Mouse (Mus musculus) WW6 (cell line): ENCODE data around the gene Eef1g.
"Not testable (repeated sequence)": the region's sequence is repeated elsewhere in the genome, so short reads cannot be mapped to it uniquely, and the experiment has no call there.

Source experiments
- DNase-seq: peaks from one replicate; pipeline ENCODE4 v3.0.0-alpha.2; 2013; ENCODE audit warnings: low read depth, low spot score

Eef1g gene

GRCm38 (mm10) chr19:8985891-8986290 lies 19.1 kb downstream of the Eef1g start:
- DNase-seq: no peak

GRCm38 (mm10) chr19:8987816-8988215 lies 21.0 kb downstream of the Eef1g start:
- DNase-seq: no peak

- DNase-seq: no peak
Measured at GRCm38 (mm10) chr19:8988346-8989065, 21.7 kb downstream of the Eef1g start.

GRCm38 (mm10) chr19:8989066-8989566 lies 22.3 kb downstream of the Eef1g start, which contains the start of gene Ahnak:
Gene Ahnak, plus strand, starts transcription at chr19:8989284.
- DNase-seq: no peak

GRCm38 (mm10) chr19:8989567-8990431 lies 23.0 kb downstream of the Eef1g start:
- no peak for DNase-seq

GRCm38 (mm10) chr19:8990432-8991102 lies 23.7 kb downstream of the Eef1g start:
- no peak for DNase-seq

GRCm38 (mm10) chr19:8991245-8991870 lies 24.5 kb downstream of the Eef1g start:
- no peak for DNase-seq

GRCm38 (mm10) chr19:8991871-8992735 lies 25.3 kb downstream of the Eef1g start:
- no peak for DNase-seq

- no peak for DNase-seq
Measured at GRCm38 (mm10) chr19:8992769-8993624, 26.2 kb downstream of the Eef1g start.

- no peak for DNase-seq
Measured at GRCm38 (mm10) chr19:8993625-8993912, 26.7 kb downstream of the Eef1g start.

GRCm38 (mm10) chr19:8994813-8995607 lies 28.2 kb downstream of the Eef1g start:
- no peak for DNase-seq

- no peak for DNase-seq
Measured at GRCm38 (mm10) chr19:8996601-8997000, 29.8 kb downstream of the Eef1g start.

GRCm38 (mm10) chr19:8997546-8997945 lies 30.7 kb downstream of the Eef1g start:
- DNase-seq: no peak

GRCm38 (mm10) chr19:8998546-8998945 lies 31.7 kb downstream of the Eef1g start:
- DNase-seq: no peak

- DNase-seq: no peak
Measured at GRCm38 (mm10) chr19:8999223-8999622, 32.4 kb downstream of the Eef1g start.

- DNase-seq: not testable (repeated sequence)
Measured at GRCm38 (mm10) chr19:9006915-9007314, 40.1 kb downstream of the Eef1g start.

GRCm38 (mm10) chr19:9019298-9019697 lies 52.5 kb downstream of the Eef1g start:
- DNase-seq: no peak

GRCm38 (mm10) chr19:9023021-9023778 lies 56.4 kb downstream of the Eef1g start:
- DNase-seq: no peak
